Mouse (Mus musculus): ENCODE results near the gene Nup43.

- TF ChIP-seq CTCF (IDR thresholded peaks at IDR 0.05; ENCODE audit: low read depth, low read length) = no peak
- TF ChIP-seq GATA1 (IDR thresholded peaks at IDR 0.05; ENCODE audit: borderline replicate concordance, low read length) = no peak
- TF ChIP-seq TAL1 (conservative IDR thresholded peaks at IDR 0.05; ENCODE audit: low read depth, low read length) = no peak
- TF ChIP-seq GATA2 (IDR thresholded peaks at IDR 0.05; ENCODE audit: borderline replicate concordance, low read depth, low read length) = no peak
- TF ChIP-seq POLR2AphosphoS5 (IDR thresholded peaks at IDR 0.05; ENCODE audit: insufficient replicate concordance, low read depth, low read length) = no peak
These were observed 19.6 kb downstream of the Nup43 start for GRCm38 (mm10) chr10:7686902-7687301.

Data from G1E (cell line).